Mouse (Mus musculus) gastrocnemius, postnatal 4 days (tissue): ENCODE measurements around the gene Dock1. TPM values are rescaled to one million over a fixed set of nuclear protein-coding genes. Genes with fewer than 3 reads are reported as not detected.

Source experiments
- DNase-seq, 2 experiments: peaks; one replicate each; pipeline ENCODE4 v3.0.0; 2021 to 2022; ENCODE audit warnings: low spot score in 2 of 2, mixed read lengths in 2 of 2
- long read RNA-seq, 2 experiments: library from polyadenylated mRNA; stranded (forward); transcript quantifications; one replicate each; pipeline ENCODE4 v2.0.0; 2021
- total RNA-seq, 2 experiments: library from RNA; stranded (reverse); gene quantifications; 2 replicates each; pipeline ENCODE4 v1.2.3; 2021

Dock1 gene
- 10 to 100 TPM; 42.9 to 44.8 TPM for total RNA-seq
- long read RNA-seq, experiment 1, full-length matches to known transcripts: 2 of 15 reads
- long read RNA-seq, experiment 1, partial matches to known transcripts: 11 of 15 reads
- long read RNA-seq, experiment 1, other reads (novel, unspliced or antisense): 2 of 15 reads
- long read RNA-seq, experiment 2, full-length matches to known transcripts: 11 of 24 reads
- long read RNA-seq, experiment 2, partial matches to known transcripts: 5 of 24 reads
- long read RNA-seq, experiment 2, other reads (novel, unspliced or antisense): 8 of 24 reads

DNA sequence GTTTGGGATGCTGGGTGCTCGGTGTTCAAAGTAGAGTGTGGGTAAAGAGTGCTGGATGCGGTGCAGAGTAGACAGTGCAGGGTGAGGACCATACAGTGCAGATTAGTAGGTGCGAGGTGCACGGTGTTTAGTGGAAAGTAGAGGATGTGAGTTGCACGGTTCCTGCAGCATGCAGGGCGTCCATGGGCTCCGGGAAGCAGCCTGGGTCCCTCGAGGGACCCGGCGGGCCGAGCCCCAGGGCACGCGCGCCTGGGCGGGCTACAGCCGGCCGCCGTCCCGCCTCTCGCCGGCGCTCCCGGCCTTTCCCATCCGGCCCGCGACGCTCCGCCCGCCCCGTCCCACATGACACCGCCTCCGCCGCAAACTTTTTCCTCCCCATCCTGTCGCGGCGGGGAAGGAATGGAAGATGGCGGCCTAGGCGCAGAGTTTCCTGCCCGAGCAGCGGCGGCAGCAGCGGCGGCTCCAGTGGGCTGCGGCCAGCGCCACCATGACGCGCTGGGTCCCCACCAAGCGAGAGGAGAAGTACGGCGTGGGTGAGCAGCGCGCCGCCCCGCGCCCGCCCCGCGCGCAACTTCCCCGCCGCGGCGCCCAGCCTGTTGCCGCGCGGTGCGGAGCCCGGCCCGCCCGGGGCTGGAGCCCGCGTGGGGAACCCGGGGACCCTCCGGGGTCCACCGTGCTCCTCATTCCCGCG lies at the start of gene Dock1:
TSS of gene Dock1 (plus strand) at position 343 of the 691 bp plus-strand sequence.
- DNase-seq: peak; percentile 66 to 82

DNA sequence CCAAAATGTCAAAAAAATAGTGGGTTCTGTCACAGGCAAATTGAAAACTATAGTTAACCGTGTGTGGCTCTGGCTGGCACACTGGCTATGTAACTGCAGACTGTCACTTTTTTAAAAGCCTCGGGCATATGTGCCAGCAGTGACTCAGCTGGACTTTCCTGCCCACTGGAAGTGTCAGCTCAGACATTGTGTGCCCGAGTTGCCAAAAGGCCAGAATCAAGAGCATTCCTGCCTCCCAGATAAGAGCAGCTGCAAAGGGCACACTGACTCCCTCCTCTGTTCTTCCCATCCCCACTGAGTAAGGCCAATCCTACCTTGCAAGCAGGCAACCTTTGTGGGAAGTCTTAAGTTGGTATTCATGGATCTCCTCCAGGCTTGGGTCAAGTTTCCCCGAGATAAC lies 42.5 kb upstream of the Dock1 start:
- DNase-seq: no peak

DNA sequence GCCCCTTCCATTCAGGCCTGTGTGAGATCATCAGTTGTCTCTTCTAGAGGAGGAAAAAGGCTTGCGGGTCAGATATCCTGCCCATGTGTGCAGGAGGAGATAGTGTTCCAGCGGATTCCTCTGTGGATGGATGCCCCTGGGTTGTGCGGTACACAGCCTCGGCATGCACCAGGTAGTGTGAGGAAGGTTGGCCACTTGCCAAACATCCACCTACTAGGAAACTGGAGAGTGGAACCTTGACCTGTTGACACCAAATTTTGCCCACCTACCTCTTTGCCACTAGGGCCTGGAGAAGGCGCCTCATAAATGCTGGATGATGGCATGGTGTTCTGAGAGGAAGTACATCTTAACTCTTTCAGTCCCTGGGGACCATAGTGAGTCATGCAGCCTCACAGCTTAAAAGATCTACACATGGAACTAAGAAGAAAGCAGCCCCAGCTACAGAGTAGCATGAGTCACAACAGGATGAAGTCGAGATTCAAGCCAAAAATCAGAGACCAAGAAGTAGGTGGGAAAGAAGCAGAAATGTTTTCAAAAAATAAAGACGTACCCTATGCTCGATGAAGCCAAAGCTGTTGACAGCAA lies 20.1 kb upstream of the Dock1 start:
- DNase-seq: no peak

DNA sequence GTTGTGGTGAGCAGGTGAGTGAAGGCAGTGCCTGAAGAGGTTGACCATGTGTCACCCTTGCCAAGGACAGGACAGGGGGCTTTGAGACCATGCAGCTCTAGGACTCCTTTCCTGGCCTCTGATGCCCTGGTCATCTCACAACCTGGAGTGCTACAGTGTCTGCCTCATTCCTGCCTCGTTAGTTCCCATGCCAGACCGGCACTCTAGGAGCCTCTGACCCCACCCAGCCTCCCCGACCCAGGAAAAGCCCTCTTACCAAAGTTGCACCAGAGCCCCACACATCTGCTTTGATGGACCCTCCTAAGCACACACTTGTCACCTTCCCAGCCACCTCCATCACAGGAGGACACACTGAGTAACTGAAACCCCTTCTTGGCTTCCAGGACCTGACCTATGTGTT lies 19.4 kb upstream of the Dock1 start:
- DNase-seq: no peak

DNA sequence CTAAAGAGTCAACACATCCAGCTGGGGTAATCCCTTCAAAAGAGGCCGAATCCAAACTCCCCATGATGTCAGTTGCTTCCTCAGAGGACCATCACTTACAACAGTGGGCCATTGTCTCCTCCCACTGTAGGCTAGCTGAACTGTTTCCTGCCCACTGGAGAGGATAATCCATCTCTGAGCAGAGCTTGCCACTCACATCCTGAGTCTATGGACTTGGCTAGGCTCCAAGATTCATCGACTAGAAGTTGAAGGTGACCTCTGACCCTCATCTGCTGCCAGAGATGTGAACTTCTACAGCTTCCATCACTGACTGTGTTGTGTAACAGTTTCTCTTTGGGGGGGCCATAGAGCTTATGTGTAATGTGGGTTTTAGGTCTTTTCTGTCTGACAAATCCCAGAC lies 7.2 kb upstream of the Dock1 start:
- no peak for DNase-seq

- no peak for DNase-seq
Observed at GRCm38 (mm10) chr7:134665642-134666282, 4.7 kb upstream of the Dock1 start.

DNA sequence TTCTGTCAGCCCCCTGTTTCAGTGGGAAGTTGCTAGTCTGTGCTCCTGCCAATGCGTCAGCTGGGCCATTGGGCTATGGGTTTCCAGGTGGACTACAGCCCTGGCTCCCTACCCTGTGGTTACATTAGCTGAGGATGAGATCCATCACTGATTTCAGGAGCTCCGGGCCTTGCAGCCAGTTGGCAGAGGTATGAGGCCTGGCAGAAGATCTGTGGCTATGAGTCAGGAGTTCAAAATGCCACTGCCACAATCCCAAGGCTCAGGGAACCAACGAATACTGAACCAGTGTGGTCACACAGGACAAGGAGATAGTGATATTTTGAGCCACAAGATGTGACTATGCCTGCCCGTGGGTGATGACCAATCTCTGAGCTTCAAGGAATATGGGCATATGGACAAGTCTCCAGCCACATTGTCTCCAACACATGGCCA lies 3.2 kb upstream of the Dock1 start:
- no peak for DNase-seq

- no peak for DNase-seq
Observed at GRCm38 (mm10) chr7:134669474-134670311, 761 bp upstream of the Dock1 start.

- DNase-seq: peak; percentile 42 to 56
Observed at GRCm38 (mm10) chr7:134671003-134671461, 578 bp downstream of the Dock1 start.

DNA sequence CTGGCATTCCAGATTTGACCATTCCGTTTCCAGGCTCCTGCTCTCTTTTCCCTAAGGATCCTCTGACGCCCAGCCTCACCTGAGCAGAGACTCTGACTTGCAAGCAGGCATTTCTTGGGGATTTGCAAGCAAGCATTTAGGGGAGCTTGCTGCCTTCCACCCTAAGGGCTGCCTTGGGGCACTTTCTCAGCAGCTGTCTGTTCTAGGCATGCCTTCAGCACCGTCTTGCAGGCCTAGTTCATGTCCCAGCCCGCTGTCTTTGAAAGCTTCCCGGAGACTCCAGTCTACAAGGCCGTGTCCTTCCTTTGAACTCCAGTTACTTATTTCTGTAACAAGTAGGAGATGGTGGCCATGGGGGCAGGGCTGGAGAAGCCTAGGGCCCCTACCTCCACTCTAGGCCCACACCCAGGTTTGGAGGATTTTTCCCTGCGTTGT lies 1.0 kb downstream of the Dock1 start:
- DNase-seq: peak in 1 of 2 experiments; percentile 28

- no peak for DNase-seq
Observed at GRCm38 (mm10) chr7:134673135-134673534, 2.7 kb downstream of the Dock1 start.

GRCm38 (mm10) chr7:134673952-134674351 lies 3.5 kb downstream of the Dock1 start:
- peak in 1 of 2 experiments; percentile 25 for DNase-seq

GRCm38 (mm10) chr7:134677852-134678251 lies 7.4 kb downstream of the Dock1 start:
- no peak for DNase-seq

DNA sequence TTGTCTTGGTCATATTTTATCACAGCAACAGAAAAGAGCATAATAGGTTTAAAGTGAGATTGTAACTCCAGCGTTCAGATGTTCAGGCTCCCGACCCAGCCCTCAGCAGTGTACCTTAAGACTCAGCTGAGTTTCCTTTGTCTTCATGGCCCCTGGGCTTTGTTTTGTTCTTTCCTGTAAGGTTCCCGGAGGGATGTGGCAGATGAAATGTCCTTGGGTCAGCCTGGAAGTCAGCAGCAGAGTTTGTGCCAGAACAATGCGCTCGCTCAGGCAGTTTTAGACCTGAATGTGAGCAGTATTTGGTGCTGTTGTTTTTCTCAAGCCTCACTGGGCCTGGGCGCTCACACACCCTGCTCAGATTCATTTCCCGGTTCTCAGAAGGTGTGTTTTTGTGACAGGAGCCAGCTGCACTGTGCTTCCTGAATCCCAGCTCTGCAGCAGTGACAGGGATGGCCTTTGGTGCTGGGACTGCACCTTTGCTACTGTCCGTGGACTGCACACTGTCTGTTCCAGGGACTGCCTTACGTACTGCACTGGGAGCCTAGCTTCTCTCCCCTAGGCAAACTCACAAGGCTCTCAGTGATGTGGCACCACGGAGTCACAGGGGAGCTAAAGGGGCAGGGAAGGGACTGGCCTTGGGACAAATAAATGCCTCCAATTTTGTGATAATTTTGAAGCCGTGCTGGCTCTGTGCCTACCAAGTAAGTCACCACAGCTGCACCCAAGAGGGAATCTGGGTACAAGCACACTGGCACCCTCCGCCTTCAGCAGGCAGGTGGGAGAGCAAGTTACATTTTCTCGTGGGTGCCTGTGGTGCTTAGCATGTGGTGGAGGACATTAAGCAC lies 9.1 kb downstream of the Dock1 start:
- no peak for DNase-seq

GRCm38 (mm10) chr7:134680161-134680560 lies 9.7 kb downstream of the Dock1 start:
- DNase-seq: no peak

DNA sequence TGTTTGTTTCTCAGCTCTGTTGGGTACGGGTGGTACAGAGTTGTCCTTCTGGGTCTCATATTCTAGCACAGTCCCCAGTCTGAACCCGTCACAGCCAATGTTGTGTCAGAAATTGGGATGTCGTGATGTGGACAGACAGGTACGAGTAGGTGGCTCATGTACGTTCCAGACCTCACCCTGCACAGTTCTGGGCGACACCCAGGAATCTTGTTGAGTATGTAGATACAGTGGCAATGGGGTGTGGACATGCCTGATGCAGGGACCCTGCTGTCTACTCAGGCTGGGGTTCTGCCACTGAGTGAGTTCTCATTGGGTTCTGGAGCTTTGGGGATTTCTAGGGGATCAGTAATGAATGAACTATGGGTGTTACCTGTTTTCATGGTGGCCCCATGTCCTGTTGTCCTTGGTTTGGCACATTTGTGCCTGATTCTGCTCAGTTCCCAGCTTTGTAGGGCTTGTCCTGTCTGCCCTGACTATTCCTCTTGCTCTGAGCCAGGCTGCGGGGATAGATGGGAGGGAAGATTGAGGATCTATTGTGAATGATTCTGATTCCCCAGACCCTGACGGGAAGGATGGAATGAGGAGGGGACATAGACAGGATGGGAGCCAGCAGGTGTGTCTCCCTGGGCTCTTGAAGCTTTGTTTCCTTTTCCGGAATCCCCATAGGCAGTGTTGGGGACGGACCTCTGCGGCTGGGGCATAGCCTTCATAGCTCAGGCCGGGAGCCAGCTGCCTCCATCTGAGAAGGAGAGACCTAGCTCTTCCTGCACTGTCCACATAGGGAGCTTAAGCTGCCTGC lies 11.5 kb downstream of the Dock1 start:
- DNase-seq: no peak

DNA sequence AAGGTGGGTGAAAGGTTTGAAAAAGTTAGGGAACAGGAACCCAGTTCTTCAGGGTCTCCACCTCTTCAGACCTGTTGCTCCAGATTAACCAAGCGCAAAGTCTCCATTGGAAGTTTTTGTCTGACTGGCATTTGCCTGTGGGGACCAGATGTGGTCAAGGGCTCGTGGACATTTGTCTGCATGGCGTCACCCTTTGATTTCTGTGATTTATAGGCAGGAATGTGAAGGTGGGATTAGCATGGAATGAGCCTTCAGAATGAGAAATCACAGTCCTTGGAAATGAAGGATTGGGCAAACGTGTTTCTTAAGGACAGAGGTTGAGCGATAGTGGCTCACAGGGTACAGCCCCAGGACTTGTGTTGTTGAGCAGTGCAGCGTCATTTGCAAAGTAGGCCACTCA lies 17.9 kb downstream of the Dock1 start:
- no peak for DNase-seq

DNA sequence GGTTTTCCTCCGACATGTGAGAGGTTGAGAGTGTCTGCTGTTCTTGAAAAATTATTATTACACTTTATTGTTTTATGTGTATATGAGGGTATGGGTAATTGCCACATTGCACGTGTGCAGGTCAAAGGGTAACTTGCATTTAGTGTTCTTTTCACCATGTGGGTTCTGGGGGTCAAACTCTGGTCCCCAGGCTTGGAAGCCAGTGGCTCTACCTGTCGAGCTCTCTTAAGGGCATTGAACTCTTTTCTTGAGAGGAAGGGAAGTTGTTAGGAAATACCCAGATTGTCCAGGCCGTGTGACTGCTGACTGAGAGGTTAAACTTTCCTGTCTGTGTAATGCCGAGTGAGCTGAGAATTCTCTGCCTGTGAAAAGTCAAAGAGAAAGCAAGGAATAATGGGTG lies 19.7 kb downstream of the Dock1 start:
- no peak for DNase-seq

- no peak for DNase-seq
Observed at GRCm38 (mm10) chr7:134690806-134691205, 20.4 kb downstream of the Dock1 start.
